11 mouse cellular contexts compared by ENCODE assay signal in genomic region chr16:94041065-94041712, GRCm38 (mm10). TPM values are rescaled to one million over a fixed set of nuclear protein-coding genes. Genes with fewer than 3 reads are reported as not detected.
DNase-seq lines count a peak whose midpoint lies in the region; ATAC-seq and TF ChIP-seq lines count a peak whose summit lies in the region.
"Had no signal": no experiment of that assay in that cellular context is flagged by ENCODE, and none has a peak within 500 bp of the region (broad histone marks: within the 10 kb centered on the region; RNA-seq: fewer than 3 reads in every experiment).

No protein-coding gene starts in this region.

- no peaks in the 10 kb centered on the region for H3K36me3 ChIP-seq in heart, embryonic 11.5 days (ENCODE audit: control insufficient read depth, insufficient read depth, low read length)
- H3K36me3 ChIP-seq in ES-Bruce4 (ENCODE audit: control insufficient read depth, insufficient read depth, low read length, poor library complexity, severe bottlenecking): no peaks in the 10 kb centered on the region
- H3K36me3 ChIP-seq in forebrain, embryonic 13.5 days (ENCODE audit: poor library complexity, severe bottlenecking): no peaks in the 10 kb centered on the region
- H3K36me3 ChIP-seq in midbrain, embryonic 11.5 days (ENCODE audit: control insufficient read depth, insufficient read depth, low read length): no peaks in the 10 kb centered on the region
- H3K36me3 ChIP-seq: liver, embryonic 15.5 days; neural tube, embryonic 13.5 days had no signal

- H3K27ac ChIP-seq in heart, embryonic 11.5 days (ENCODE audit: low read depth, low read length): no peak overlapping the region
- no peak overlapping the region for H3K27ac ChIP-seq in ES-Bruce4 (ENCODE audit: insufficient read depth, low read length)
- no peak overlapping the region for H3K27ac ChIP-seq in forebrain, embryonic 13.5 days
- H3K27ac ChIP-seq in midbrain, embryonic 11.5 days (ENCODE audit: low read depth, low read length): no peak overlapping the region
- H3K27ac ChIP-seq: liver, embryonic 15.5 days; neural tube, embryonic 13.5 days had no signal

- no peaks in the 10 kb centered on the region for H3K9me3 ChIP-seq in heart, embryonic 11.5 days (replicated peaks; ENCODE audit: control insufficient read depth, low read length)
- no peaks in the 10 kb centered on the region for H3K9me3 ChIP-seq in ES-Bruce4 (replicated peaks; ENCODE audit: control insufficient read depth, insufficient read depth, low read length, poor library complexity, severe bottlenecking)
- H3K9me3 ChIP-seq in forebrain, embryonic 13.5 days (replicated peaks): no peaks in the 10 kb centered on the region
- no peaks in the 10 kb centered on the region for H3K9me3 ChIP-seq in midbrain, embryonic 11.5 days (ENCODE audit: control insufficient read depth, low read length)
- H3K9me3 ChIP-seq: liver, embryonic 15.5 days; neural tube, embryonic 13.5 days had no signal

- peak overlapping the region; percentile 47; the same call in 1 of the 2 replicates for H3K4me2 ChIP-seq in heart, embryonic 11.5 days
- H3K4me2 ChIP-seq in forebrain, embryonic 13.5 days: peak overlapping the region; percentile 49
- H3K4me2 ChIP-seq in midbrain, embryonic 11.5 days: peak overlapping the region; percentile 36
- H3K4me2 ChIP-seq: liver, embryonic 15.5 days had no signal

- peaks cover 2% of the 10 kb centered on the region; the same call in 1 of the 2 replicates for H3K27me3 ChIP-seq in heart, embryonic 11.5 days (ENCODE audit: control insufficient read depth, insufficient read depth, low read length)
- H3K27me3 ChIP-seq in ES-Bruce4 (ENCODE audit: control insufficient read depth, insufficient read depth, low read length, poor library complexity, severe bottlenecking): no peaks in the 10 kb centered on the region; the same call in 1 of the 2 replicates
- H3K27me3 ChIP-seq in forebrain, embryonic 13.5 days: peaks cover 56% of the 10 kb centered on the region
- peaks cover 5% of the 10 kb centered on the region for H3K27me3 ChIP-seq in midbrain, embryonic 11.5 days (ENCODE audit: control insufficient read depth, insufficient read depth, low read length)

- ATAC-seq in heart, embryonic 11.5 days (replicated peaks; ENCODE audit: insufficient number of reproducible peaks, low FRiP score, low TSS enrichment): no peak
- peak; percentile 30; the same call in 1 of the 2 replicates for ATAC-seq in forebrain, embryonic 13.5 days
- peak; percentile 69 for ATAC-seq in midbrain, embryonic 11.5 days (ENCODE audit: low FRiP score)
- no peak for ATAC-seq in CD4-positive, CD25-positive, alpha-beta regulatory T cell, adult 4 months
- ATAC-seq: intestine, postnatal 0 days had no signal

- TF ChIP-seq POLR2A in ES-Bruce4 (IDR thresholded peaks at IDR 0.05; ENCODE audit: insufficient read depth, low read length): no peak

- no peak for DNase-seq in heart, adult 8-10 months (ENCODE audit: low spot score)
- DNase-seq in midbrain, embryonic 11.5 days (ENCODE audit: low spot score, missing footprints): peak; percentile 91
- no peak for DNase-seq in layer of hippocampus, postnatal 14 days (ENCODE audit: low spot score in 2 of 2)
- DNase-seq in T-cell, adult 2 months (ENCODE audit: low spot score): no peak

- 42% methylated on average over 18 of the region's 18 CpGs for WGBS in heart, embryonic 11.5 days (ENCODE audit: insufficient replicate concordance)
- WGBS in forebrain, embryonic 13.5 days: 30% methylated on average over 18 of the region's 18 CpGs
- 38% methylated on average over 18 of the region's 18 CpGs for WGBS in midbrain, embryonic 11.5 days

- no peak for TF ChIP-seq CTCF in ES-Bruce4 (IDR thresholded peaks at IDR 0.05; ENCODE audit: low read depth, low read length)

- H3K9ac ChIP-seq in heart, embryonic 11.5 days (ENCODE audit: low read depth, low read length): no peak overlapping the region
- H3K9ac ChIP-seq in ES-Bruce4 (ENCODE audit: low read depth, poor library complexity, severe bottlenecking): no peak overlapping the region
- H3K9ac ChIP-seq in forebrain, embryonic 13.5 days: peak overlapping the region; percentile 37; the same call in 1 of the 2 replicates
- no peak overlapping the region for H3K9ac ChIP-seq in midbrain, embryonic 11.5 days (ENCODE audit: low read length)
- H3K9ac ChIP-seq: liver, embryonic 15.5 days; neural tube, embryonic 13.5 days had no signal

- H3K4me3 ChIP-seq in heart, embryonic 11.5 days (ENCODE audit: low read depth, low read length): no peak overlapping the region
- H3K4me3 ChIP-seq in ES-Bruce4 (ENCODE audit: low read depth, low read length): 0 out of 2 replicates have a peak overlapping the region, but pooled peaks have one; percentile 11
- peak overlapping the region; percentile 19; the same call in 1 of the 2 replicates for H3K4me3 ChIP-seq in forebrain, embryonic 13.5 days
- peak overlapping the region; percentile 5; the same call in 1 of the 2 replicates for H3K4me3 ChIP-seq in midbrain, embryonic 11.5 days (ENCODE audit: low read depth, low read length)
- H3K4me3 ChIP-seq: liver, embryonic 15.5 days; neural tube, embryonic 13.5 days had no signal

- peaks cover 4% of the 10 kb centered on the region for H3K4me1 ChIP-seq in heart, embryonic 11.5 days (ENCODE audit: control insufficient read depth, insufficient read depth, low read length)
- no peaks in the 10 kb centered on the region for H3K4me1 ChIP-seq in ES-Bruce4 (ENCODE audit: control insufficient read depth, insufficient read depth, low read length)
- H3K4me1 ChIP-seq in forebrain, embryonic 13.5 days: peaks cover 18% of the 10 kb centered on the region
- H3K4me1 ChIP-seq in midbrain, embryonic 11.5 days (ENCODE audit: control insufficient read depth, insufficient read depth, low read length): peaks cover 16% of the 10 kb centered on the region
- H3K4me1 ChIP-seq: liver, embryonic 15.5 days had no signal

- TF ChIP-seq EP300 in ES-Bruce4 (IDR thresholded peaks at IDR 0.05; ENCODE audit: insufficient read depth, low read depth, low read length): no peak

RNA-seq across cellular contexts. Expression of gene Cldn14, which starts 32.6 kb away (rescaled TPM):
- 0.13 TPM in 1 of 2 replicates, not detected in the other for polyA plus RNA-seq in heart, embryonic 11.5 days (2014; fragmentation: Nextera tagmentation; extraction: Ambion mirVana)
- not detected for total RNA-seq in heart, adult 8-10 months (2022)
- 0.42 TPM in 1 of 2 replicates, not detected in the other for polyA plus RNA-seq in ES-Bruce4 (2011; ENCODE audit: insufficient read depth, insufficient read length, low read depth, missing spikeins)
- 0.39 TPM in 1 of 2 replicates, not detected in the other for polyA plus RNA-seq in forebrain, embryonic 13.5 days (2015; fragmentation: Nextera tagmentation; extraction: Ambion mirVana)
- polyA plus RNA-seq in midbrain, embryonic 11.5 days (2014; fragmentation: Nextera tagmentation; extraction: Ambion mirVana): not detected in 2 replicates
- total RNA-seq in layer of hippocampus, postnatal 14 days (2021): 1 to 10 TPM; 3.1 to 3.8 TPM
- not detected for polyA plus RNA-seq in CD4-positive, CD25-positive, alpha-beta regulatory T cell, adult 4 months (2017; shearing (Covaris generic))

RNA-seq across cellular contexts. Expression of gene Sim2, which starts 43.5 kb away (rescaled TPM):
- polyA plus RNA-seq in heart, embryonic 11.5 days (2014; fragmentation: Nextera tagmentation; extraction: Ambion mirVana): 0.17 TPM in 1 of 2 replicates, not detected in the other
- total RNA-seq in heart, adult 8-10 months (2022): under 1 TPM in 1 of 4 experiments, not detected in 3; 0.06 TPM
- not detected in 2 replicates for polyA plus RNA-seq in ES-Bruce4 (2011; ENCODE audit: insufficient read depth, insufficient read length, low read depth, missing spikeins)
- polyA plus RNA-seq in forebrain, embryonic 13.5 days (2015; fragmentation: Nextera tagmentation; extraction: Ambion mirVana): 0.12 and 0.35 TPM in 2 replicates
- polyA plus RNA-seq in midbrain, embryonic 11.5 days (2014; fragmentation: Nextera tagmentation; extraction: Ambion mirVana): 1.8 and 2.3 TPM in 2 replicates
- total RNA-seq in layer of hippocampus, postnatal 14 days (2021): under 1 TPM; 0.10 to 0.41 TPM
- not detected for polyA plus RNA-seq in CD4-positive, CD25-positive, alpha-beta regulatory T cell, adult 4 months (2017; shearing (Covaris generic))
- polyA plus RNA-seq: intestine, postnatal 0 days; liver, embryonic 15.5 days had no signal

Comparison
In these comparisons a context has a peak if more than half of its experiments do, and no peak if none do; other contexts are left out.
1. ATAC-seq: peak in forebrain, embryonic 13.5 days (single experiment) and midbrain, embryonic 11.5 days (single experiment); none in heart, embryonic 11.5 days (single experiment) and CD4-positive, CD25-positive, alpha-beta regulatory T cell, adult 4 months (single experiment).
2. Peak in every context shown above with its lines, with median percentiles within 50 percentile points of each other: H3K4me2 ChIP-seq.